Mouse (Mus musculus): ENCODE results near the gene Prok1. TPM values are rescaled to one million over a fixed set of nuclear protein-coding genes. Genes with fewer than 3 reads are reported as not detected.

Prok1 gene
- total RNA-seq, 2 experiments from 2014 or later = 0.50 to 1.2 TPM

GRCm38 (mm10) chr3:107238471-107238980 is 981 bp downstream of the Prok1 start:
- DNase-seq (ENCODE audit: low spot score in 2 of 2) = no peak

DNA sequence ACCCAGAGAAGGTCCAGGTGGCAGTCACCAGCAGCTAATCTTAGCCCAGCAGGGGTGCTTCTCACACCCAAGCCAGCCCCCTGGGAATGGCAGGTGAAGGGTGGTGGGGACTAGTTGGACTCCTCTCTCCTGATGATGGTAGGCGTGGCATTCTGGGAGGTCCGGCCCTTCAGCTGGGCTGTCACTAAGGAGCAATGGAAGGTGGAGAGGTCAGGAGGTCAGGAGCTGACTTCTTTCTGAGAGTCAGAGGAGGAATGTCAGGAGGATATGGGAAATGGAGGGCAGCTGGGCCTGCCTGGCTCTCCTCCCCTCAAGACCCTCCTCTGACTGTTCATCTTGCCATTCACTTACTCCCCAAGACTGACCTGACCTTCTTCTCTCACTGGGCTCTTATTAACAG is 1.5 kb downstream of the Prok1 start:
- no peak for DNase-seq (ENCODE audit: low spot score in 2 of 2)

- no peak for DNase-seq (ENCODE audit: low spot score in 2 of 2)
Observed at GRCm38 (mm10) chr3:107233945-107234344, 5.6 kb downstream of the Prok1 start.

DNA sequence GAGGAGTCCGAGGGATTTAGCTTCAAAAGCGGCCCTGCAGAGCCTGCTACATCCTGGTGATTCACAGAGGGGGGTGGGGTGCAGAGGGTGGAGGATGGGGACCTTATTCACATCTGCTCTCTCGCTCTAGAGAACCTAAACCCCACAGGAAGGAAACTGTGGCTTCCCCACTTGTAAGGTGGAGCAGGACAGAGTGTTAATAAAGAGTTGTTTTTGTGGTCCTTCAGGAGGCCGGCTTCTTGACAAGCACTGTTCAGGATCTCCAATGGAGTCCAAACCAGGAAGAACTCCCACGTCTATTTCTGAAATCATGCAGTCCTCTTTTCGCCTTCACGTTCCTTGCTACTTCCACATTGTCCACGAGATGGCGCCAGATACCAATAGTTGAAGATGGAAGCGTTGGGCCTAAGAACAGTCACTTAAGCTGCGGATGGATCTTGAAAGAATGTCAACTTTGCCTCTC is 6.1 kb downstream of the Prok1 start:
- DNase-seq (ENCODE audit: low spot score in 2 of 2) = peak; percentile 81 to 88

- no peak for DNase-seq (ENCODE audit: low spot score in 2 of 2)
Observed at GRCm38 (mm10) chr3:107231202-107231601, 8.3 kb downstream of the Prok1 start.

DNA sequence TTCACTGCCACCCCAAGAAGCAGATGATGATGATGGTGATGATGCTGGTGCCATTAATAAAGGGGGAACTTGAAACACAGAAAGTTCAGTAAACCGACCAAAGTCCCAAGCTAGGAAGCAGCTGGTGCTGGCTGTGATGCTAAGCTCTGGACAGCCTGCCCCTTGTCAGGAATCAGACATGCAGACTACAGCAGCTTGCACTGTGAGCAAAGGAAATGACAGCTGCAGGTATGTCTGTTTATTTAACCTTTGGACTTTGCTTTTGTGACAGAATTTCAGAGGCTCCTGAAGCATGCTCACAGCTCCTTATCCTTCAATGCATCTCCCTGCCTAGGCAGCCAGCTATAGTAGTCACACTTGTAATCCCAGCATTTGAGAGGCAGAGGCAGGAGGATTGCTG is 9.0 kb downstream of the Prok1 start, which contains the start of gene A630076J17Rik:
Gene A630076J17Rik (plus strand): TSS at position 88 of the 400 bp plus-strand sequence.
- no peak for DNase-seq (ENCODE audit: low spot score in 2 of 2)

DNA sequence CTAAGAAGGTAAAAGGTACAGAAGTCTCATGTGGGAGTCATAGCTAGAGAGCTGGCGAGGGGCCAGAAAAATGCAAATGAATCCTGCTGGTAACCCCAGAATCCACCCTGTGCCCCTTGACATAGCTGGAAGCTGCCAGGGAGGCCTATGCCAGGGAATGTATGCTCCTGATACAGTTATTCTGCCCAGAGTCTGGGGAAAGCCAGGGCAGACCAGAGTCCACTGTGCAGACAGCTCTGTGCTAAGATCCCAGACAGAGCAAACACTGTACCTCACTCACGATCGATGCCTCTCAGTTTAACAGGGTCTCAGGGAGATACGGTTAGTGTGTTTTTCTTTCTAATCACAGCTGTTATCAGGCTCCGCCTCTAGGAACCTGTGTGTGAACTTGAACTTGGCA is 9.7 kb downstream of the Prok1 start:
- no peak for DNase-seq (ENCODE audit: low spot score in 2 of 2)

- no peak for DNase-seq (ENCODE audit: low spot score in 2 of 2)
Observed at GRCm38 (mm10) chr3:107229221-107229620, 10.3 kb downstream of the Prok1 start.

GRCm38 (mm10) chr3:107225820-107226219 is 13.7 kb downstream of the Prok1 start:
- DNase-seq (ENCODE audit: low spot score in 2 of 2) = no peak

- DNase-seq (ENCODE audit: low spot score in 2 of 2) = no peak
Observed at GRCm38 (mm10) chr3:107223230-107223629, 16.3 kb downstream of the Prok1 start.

DNA sequence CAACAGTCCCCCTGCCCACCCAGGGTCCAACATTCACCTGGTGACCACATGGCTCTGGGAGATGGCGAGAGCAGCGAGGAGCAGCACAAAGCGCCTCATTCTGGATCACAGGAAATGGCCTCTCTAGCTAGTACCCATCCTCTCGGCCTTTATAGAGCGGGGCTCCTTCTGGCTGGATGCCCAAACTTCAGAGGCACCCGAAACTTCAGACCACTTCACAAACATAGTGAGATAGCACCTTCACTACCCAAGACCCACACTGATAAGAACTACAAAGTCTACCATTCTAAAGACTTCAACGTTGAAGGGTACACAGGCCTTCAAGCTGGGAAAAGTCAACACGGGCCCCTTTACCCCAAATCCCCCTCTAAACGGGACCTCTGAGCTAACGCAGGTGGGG is 17.9 kb downstream of the Prok1 start, which contains the start of gene Cym:
Gene Cym (minus strand): TSS at position 125 of the 400 bp plus-strand sequence.
- DNase-seq (ENCODE audit: low spot score in 2 of 2) = no peak

- no peak for DNase-seq (ENCODE audit: low spot score in 2 of 2)
Observed at GRCm38 (mm10) chr3:107218572-107218971, 20.9 kb downstream of the Prok1 start.

DNA sequence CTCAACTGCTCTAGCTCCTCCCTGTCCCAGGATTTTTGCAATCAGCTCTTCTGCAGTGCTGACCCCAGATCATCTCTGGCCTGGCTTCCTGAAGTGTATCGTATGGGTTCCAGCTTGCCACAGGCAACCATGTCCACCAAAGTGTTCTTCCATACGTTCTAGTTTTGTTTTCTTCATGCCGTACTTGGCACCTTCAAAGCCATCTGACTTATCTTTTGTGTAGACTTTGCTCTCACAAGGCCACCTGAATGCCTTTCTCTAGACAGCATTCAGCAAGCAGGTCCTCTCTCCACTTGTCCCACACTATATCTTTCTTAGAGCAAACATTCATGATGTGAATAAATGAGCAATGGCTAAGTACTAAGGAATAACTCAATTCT is 22.4 kb downstream of the Prok1 start:
- no peak for DNase-seq (ENCODE audit: low spot score in 2 of 2)

- no peak for DNase-seq (ENCODE audit: low spot score in 2 of 2)
Observed at GRCm38 (mm10) chr3:107216400-107217100, 23.0 kb downstream of the Prok1 start.

GRCm38 (mm10) chr3:107214606-107215005 is 24.9 kb downstream of the Prok1 start:
- no peak for DNase-seq (ENCODE audit: low spot score in 2 of 2)

DNA sequence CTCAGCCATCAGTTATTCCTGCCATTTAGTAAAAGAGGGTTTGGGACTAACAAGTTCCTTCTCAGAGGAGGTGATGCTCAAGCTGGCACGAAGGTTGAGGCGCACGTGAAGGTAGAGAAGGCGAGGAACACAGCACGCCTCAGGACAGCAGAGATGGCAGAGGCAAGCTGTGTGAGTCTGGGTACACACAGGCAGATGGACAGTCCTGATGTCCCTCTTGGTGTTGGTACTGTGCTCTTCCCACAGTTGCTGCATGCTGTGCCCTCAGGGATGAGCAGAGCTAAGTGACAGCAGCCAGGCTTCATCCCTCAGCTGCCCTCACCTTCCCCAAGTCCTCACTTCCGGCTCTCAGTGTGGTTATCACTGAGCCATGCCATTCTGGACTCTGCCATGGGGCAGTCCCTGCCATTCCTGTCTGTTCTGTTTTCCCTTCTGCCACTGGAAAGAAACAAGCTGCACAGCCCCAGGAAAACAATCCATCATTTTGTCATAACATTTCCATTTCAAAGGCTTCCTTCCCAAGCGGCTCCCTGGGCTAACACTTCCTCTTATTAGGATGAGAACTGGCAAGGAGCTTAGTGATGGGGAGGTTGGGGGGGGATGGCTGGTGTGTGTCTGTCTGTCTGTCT is 31.8 kb downstream of the Prok1 start:
- no peak for DNase-seq (ENCODE audit: low spot score in 2 of 2)

- no peak for DNase-seq (ENCODE audit: low spot score in 2 of 2)
Observed at GRCm38 (mm10) chr3:107206490-107207150, 32.9 kb downstream of the Prok1 start.

- DNase-seq (ENCODE audit: low spot score in 2 of 2) = peak; percentile 69 to 73
Observed at GRCm38 (mm10) chr3:107205994-107206393, 33.5 kb downstream of the Prok1 start.

- no peak for DNase-seq (ENCODE audit: low spot score in 2 of 2)
Observed at GRCm38 (mm10) chr3:107205170-107205569, 34.3 kb downstream of the Prok1 start.

GRCm38 (mm10) chr3:107204413-107204812 is 35.1 kb downstream of the Prok1 start:
- DNase-seq (ENCODE audit: low spot score in 2 of 2) = no peak

- no peak for DNase-seq (ENCODE audit: low spot score in 2 of 2)
Observed at GRCm38 (mm10) chr3:107201310-107202180, 38.0 kb downstream of the Prok1 start.

Data from adrenal gland, adult 18-20 months (tissue).